Mouse (Mus musculus) lung, postnatal 25 days (tissue): ENCODE data around the gene Zfp609.

Experiments used
- DNase-seq: peaks from one replicate; pipeline ENCODE4 v3.0.0; 2022; ENCODE audit warnings: low spot score

The Zfp609 gene

GRCm38 (mm10) chr9:65759992-65760391, 67.4 kb downstream of the Zfp609 start:
- no peak for DNase-seq

- no peak for DNase-seq
Observed at GRCm38 (mm10) chr9:65759256-65759655, 68.1 kb downstream of the Zfp609 start.

GRCm38 (mm10) chr9:65757826-65758225, 69.5 kb downstream of the Zfp609 start:
- DNase-seq, result no peak

DNA sequence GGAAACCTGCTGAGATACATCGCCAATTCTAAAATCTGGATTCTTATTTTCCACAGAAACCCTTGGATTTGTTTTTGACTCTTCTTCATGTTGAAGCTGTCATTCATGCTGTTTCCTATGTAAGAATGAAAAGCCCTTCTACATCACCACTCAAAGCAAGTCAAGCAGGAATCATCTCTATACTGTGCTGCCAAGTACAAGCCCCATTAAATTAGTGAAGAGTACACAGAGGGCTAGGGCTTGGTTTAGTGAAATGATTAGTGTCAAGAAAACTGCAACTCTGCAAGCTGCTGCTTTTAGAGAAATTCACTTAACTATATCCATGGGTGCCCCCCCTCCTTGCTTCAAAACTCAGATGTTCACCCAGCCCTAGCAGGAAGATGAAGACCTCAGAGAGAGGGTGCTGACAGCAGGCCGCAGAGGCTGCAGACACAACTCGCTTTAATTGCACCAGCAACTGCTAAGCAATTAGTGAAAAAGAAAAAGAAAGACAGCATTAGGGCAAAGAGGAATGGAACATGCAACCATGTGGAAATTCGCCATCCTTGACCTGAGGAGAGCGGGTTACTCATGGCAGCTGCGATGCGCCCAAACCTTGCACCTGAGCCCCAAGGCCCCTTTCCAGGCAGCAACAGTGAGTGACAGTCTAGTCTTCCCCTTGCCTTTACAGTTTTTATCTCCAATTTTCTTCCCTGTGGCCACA, 71.5 kb downstream of the Zfp609 start:
- DNase-seq, result no peak

DNA sequence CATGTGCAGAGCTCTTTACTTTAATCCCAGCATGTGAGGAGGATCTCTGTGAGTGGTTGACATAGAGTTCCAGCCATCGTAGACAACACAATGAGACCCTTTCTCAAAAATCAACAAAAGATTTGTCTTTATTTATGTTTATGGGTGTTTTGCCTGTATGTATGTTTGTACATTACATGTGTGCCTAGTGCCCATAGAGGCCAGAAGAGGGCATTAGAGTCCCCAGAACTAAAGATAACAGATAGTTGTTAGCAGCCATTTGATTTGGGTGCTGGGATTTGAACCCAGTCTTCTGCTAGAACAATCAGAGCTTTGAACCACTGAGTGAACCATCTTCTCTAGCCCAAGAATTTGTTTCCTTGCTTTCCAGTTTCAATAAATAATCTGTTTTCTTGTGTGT, 72.2 kb downstream of the Zfp609 start:
- DNase-seq, result no peak

DNA sequence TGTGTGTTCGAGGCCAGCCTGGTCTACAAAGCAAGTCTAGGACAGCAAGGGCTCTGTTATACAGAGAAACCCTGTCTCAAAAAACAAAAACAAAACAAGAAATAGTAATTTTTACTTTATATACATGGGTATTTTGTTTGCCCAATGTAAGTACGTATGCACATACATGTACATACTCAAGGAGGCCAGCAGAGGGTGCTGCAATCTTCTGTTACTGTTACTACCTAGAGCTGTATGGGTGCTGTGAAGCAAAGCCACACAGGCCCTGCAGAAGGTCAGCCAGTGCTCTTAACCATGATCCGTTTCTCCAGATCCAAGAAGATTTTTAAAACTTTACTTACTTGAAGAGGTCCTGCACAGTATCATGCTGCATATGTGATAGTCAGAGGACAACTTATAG, 74.7 kb downstream of the Zfp609 start:
- no peak for DNase-seq

GRCm38 (mm10) chr9:65751906-65752305, 75.5 kb downstream of the Zfp609 start:
- DNase-seq, result no peak

DNA sequence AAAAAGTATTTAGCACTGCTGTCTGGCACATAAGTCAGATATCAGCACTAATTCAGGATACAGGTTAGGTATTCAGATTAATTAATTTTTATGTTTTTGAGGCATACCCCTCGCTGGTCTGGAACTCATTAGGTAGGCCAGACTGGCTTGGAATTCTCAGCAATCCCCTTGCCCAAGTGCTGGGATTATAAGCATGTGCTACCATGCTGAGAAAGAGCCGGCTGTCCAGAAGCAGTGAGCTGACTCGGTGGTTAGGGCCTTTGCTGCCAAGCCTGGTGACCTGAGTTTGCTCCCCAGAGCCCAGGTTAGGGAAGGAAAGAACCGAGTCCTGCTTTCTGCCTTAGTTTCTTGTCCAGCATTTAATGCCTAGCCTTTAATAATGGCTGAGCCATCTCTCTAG, 79.3 kb downstream of the Zfp609 start:
- DNase-seq, result no peak

DNA sequence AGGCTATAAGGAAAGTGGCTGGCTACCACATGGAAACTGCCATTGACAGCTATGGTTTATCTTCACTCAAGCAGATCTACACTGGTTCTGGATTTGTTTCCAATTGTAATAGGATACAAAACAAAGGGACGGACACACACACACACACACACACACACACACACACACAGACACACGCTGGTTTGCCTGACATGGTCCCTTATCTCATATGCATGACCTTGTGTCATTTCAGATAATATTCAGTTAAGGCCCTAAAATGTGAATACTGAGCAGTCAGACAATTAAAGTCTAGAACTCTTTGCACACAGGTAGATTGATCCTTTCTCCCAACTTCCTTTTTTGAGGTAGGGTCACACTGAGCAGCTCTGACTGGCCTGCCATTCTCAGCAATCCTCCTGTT, 80.9 kb downstream of the Zfp609 start:
- DNase-seq, result no peak

GRCm38 (mm10) chr9:65745456-65745855, 81.9 kb downstream of the Zfp609 start:
- DNase-seq, result no peak

- peak; percentile 84 for DNase-seq
Observed at GRCm38 (mm10) chr9:65744171-65745082, 82.9 kb downstream of the Zfp609 start.

DNA sequence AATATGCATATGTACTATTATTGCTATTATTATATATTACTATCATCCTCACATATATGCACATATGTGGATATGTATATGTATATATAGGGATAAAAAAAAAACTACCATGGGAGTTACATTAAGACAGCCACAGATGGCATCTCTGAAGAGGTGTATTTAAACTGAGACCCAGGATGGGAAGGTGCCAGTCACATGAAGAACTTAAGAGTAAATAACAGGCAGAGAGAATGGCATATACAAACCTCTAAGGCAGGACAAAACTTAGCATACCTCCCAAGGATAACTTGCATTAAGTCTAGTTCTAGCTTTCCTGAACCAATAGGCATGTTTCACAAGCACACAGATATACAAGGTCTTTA, 83.6 kb downstream of the Zfp609 start:
- DNase-seq, result no peak

GRCm38 (mm10) chr9:65743322-65743721, 84.0 kb downstream of the Zfp609 start:
- no peak for DNase-seq

- no peak for DNase-seq
Observed at GRCm38 (mm10) chr9:65742777-65743176, 84.6 kb downstream of the Zfp609 start.

DNA sequence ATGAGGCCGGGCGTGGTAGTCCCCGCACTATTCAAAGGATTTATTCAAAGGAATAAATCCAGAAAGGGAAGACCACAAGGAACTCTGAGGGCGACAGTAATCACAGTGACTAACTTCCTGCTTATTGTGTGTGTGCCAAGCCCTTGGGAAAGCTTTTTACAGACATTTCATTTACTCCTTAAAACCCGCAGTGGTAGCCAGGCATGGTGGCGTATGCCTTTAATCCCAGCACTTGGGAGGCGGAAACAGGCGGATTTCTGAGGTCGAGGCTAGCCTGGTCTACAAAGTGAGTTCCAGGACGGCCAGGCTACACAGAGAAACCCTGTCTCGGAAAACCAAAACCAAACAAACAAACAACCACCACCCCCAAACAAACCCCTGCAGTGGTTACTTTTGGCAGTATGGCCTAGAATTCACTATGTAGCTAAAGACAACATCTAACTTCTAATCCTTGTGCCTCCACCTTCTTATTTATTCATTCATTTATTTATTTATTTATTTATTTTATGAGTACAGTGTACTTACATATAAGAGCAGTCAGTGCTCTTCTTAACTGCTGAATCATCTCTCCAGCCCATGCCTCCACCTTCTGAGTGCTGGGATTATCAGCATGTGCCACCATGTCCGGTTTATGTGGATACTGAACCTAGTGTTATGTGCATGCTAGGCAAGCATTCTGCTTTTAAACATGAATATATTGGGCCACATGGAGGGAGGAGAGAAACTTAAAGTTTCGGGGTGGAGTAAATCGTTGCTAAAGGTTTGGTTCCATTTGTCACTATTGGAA, 86.1 kb downstream of the Zfp609 start:
- no peak for DNase-seq

DNA sequence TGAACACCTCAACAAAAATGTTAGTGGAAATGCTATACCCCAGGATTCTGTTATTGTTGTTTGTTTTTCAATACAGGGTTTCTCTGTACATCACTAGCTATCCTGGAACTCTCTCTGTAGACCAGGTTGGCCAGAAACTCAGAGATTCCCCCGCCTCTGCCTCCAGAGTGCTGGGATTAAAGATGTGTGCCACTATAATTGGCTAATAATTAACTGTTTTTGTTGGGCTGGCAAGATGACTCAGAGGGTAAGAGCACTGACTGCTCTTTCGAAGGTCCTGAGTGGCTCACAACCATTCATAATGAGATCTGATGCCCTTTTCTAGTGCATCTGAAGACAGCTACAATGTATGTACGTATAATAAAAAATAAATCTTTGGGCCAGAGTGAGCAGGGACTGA, 92.4 kb downstream of the Zfp609 start:
- DNase-seq, result no peak

GRCm38 (mm10) chr9:65728588-65728987, 98.8 kb downstream of the Zfp609 start:
- no peak for DNase-seq

DNA sequence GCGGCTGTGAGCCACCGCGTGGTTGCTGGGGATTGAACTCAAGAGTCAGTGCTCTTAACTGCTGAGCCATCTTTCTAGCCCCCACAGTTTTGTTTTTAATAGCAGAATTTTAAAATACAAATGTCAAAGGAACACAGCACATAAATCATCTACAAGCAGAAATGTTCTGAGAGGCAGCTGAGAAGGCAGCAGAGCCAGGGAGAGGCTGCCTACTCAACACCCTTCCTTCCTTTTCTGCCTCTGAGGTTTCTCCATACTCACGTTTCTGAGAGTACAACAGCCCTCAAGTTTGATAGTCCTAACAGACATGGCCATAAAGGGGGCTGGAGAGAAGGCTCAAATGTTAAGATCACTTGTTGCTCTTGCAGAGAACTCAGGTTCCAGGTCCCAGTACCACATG, 99.9 kb downstream of the Zfp609 start:
- DNase-seq, result no peak

DNA sequence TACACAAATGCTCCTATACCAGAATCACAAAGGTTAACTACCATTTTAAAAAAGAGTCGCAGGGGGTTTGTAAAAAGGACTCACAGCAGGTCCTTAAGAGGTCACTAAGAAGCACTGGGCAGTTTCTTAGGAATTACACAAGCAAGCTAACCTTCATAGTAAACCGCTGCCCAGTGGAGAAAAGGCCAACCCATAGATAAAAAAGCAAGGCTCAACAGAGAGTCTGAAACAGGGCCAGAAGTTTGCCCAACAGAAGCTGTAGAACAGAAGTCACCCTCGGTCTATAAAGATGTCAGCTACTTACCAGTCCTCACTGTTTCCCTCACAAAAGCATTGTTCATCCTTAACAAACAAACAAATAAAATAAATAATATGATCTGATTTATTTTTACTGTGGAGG, 100.9 kb downstream of the Zfp609 start:
- DNase-seq, result no peak

DNA sequence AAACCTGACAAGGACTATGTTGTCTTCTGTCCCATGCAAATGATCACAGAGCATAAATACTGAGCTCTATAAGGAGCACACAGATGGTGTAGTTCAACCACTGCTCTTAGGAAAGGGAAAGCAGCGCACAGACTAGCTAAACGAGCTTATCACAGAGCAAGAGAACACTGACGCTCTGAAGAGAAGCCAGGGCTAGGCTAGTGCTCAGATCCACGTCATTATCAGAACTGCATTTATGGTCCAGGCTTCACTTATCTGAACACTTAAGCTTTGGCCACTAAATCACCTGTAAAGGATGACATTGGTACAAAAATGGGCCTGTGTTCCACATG, 102.1 kb downstream of the Zfp609 start:
- no peak for DNase-seq

DNA sequence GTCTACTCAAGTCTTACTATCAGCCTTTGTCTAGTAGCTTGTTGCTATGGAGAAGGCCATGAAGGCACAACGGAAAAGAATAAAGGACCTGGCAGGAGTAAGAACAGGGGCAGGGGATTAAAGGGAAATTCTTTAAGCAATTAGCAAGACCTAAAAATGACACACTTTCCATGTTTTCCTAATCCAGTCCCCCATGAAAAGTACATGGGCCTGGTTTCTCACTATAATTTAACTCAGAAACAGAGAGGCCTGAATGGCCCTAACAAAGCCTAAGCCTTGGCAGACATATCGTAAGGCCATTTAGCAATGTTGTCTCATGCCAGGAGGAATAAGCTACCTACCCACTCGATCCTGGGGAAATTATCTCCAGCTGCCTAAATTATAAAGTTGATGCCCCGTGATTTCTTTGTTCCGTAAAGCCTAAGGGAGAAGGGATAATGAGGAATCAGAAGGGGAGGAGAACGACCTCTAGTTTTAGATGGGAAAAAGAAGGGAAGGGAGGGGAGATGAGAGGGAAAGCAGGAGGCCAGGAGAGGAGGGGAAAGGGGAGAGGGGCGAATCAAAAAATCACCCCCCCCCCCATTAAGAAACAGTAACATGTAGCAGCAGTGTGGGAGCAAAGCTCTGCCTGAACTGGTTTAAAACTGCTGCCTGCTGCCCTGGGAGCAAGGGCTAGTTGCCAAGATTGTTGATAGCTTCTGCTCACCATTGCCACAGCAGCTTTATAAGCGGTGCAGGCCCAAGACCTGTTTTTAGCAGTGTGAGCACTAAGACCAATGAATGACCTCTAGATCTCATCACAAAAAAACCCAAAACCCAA, 102.7 kb downstream of the Zfp609 start:
- peak; percentile 19 for DNase-seq

GRCm38 (mm10) chr9:65721161-65721566, 106.2 kb downstream of the Zfp609 start:
- no peak for DNase-seq
